Mouse (Mus musculus) CD4-positive, CD25-positive, alpha-beta regulatory T cell, adult 4 months (primary cell): ENCODE results near the gene Glipr2. TPM values are rescaled to one million over a fixed set of nuclear protein-coding genes. Genes with fewer than 3 reads are reported as not detected.

Experiments used
- ATAC-seq: one replicate; pipeline ENCODE4 v1.8.0; 2017
- polyA plus RNA-seq, 2 experiments: library from polyadenylated mRNA; unstranded; fragments of 100-300 nt; shearing (Covaris generic); gene quantifications; one replicate each; pipeline ENCODE4 v1.2.1; 2017

The Glipr2 gene
- polyA plus RNA-seq, 2 experiments from 2014 or later: 165 to 194 TPM

DNA sequence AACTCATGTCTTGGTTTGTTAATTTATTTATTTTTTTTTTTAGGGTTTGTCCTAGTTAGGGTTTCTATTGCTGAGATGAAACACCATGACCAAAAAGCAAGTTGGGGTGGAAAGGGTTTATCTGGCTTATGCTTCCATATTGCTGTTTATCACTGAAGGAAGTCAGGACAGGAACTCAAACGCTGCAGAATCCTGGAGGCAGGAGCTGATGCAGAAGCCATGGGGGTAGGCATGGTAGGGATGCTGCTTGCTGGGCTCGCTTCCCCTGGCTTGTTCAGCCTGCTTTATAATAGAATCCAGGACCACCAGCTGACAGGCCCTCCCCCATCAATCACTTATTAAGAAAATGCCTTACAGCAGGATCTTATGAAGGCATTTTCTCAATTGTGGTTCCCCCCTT lies 53.7 kb downstream of the Glipr2 start:
- no peak for ATAC-seq

DNA sequence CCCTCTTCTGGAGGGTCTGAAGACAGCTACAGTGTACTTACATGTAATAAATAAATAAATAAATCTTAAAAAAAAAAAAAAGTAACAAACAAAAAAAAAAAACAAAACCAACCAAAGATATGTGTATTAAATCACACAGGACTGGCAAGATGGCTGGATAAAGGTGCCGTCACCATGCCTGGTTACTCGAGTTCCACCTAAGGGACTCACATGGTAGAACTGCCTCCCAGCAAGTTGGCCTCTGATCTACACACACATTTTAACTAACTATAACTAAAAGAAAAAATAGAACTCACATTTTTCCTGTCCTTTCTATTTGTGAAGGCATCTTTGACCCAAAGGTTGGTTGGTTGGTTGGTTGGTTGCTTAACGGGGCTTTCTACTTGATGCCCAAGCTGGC lies 54.6 kb downstream of the Glipr2 start:
- ATAC-seq: no peak

DNA sequence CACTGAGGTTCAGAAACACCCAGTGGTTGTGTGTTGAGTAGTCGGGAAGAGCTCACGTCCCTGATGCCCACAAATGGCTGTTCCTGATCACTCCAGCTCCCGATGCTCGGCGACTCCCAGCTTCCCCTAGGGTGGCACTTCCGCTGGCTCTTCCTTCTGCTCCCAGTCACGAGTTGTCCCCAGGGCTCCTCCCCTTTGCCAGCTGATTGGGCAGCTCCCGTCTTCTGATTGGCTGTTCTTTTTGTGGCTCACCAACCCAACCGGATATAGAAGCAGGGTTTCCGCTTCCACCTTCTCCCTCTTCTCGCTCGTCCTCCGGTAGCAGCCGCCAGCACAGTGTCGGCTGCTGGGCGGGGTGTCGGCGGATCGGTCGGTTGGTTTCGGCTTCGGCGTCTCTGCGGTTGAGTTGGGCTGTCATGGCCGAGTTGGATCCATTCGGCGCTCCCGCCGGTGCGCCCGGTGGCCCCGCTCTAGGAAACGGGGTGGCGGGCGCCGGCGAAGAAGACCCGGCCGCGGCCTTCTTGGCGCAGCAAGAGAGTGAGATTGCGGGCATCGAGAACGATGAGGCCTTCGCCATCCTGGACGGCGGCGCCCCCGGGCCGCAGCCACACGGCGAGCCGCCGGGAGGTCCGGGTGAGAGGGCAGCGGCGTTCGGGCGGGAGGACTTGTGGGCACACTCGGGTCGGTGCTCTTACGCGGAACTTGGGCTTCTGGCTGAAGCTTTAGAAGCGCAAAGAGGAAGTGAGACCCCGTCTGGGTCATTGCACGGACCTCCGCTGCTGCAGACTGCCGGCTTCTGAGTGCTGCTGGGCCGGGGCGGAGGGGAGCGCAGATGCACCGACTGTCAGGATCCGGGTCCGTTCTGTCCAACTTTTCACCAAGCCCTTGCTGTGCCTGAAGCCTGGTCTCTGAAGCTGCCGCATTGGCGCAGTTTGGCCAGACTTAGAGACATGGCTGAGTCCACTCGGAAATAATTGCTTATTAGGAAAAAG lies 55.5 kb downstream of the Glipr2 start:
- ATAC-seq: peak; percentile 98

DNA sequence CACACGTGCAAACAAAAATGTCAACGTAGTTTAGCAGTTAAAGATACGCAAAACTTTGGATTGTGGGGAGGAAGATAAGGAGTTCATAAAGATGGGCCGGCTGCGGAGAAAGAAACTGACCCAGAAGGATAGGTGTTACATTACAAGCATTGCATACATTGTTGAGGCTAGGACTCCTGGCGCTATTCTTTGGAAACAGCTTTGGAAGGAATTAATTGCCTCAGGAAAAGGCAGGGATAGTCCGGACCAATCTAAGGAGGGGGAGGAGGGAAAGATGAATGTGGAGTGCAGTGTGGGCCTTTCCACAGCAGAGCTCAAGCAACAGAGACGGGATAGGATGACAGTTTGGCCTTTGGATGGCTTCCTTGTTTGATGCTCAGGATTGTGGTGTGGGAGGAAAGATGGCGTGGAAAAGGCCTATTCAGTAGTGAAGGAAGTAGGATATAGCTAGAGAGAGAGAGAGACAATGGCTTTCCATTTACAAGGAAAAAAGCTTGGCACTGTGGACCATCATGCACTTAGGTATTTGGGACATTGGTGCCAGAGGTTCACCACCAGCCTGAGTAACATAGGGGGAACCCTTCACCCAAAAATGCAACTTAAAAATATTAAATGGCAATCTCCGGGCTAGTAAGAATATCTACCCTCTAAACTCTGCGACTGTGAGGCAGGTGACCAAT lies 56.3 kb downstream of the Glipr2 start:
- no peak for ATAC-seq

DNA sequence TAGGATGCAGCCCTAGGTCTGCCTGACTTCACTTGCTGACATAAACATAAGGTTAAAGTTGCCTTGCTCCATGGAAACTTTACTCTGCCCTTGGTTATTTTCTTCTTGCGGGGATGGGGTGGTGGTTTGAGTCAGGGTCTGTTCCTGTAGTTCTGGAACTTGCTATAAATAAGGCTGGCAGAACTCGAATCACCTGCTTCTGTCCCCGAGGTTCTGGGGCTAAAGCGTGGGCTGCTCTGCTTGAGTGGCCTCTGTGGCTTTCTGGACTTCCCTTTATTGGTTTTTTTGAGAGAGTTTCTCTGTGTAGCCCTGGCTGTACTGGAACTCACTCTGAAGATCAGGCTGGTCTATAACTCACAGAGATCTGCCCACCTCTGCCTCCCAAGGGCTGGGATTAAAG lies 58.9 kb downstream of the Glipr2 start:
- ATAC-seq: no peak

DNA sequence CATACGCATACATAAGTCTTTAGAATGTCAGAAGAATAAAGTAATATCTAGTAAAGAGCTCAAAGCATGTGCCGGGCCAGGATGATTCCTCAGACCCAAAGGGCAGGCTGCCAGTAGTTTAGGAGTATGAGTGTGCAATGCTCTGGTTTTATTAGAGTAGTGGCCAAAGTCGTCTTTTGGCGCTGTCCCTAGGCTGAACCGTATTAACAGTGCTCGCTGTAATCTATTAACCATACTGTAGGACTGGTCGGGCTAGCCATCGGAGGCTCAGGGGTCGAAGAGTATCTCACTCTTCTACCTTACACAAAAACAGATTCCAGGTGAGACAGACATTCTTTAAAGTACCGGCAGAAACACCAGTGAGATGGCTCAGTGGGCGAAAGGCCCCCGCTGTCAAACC lies 59.6 kb downstream of the Glipr2 start:
- no peak for ATAC-seq

DNA sequence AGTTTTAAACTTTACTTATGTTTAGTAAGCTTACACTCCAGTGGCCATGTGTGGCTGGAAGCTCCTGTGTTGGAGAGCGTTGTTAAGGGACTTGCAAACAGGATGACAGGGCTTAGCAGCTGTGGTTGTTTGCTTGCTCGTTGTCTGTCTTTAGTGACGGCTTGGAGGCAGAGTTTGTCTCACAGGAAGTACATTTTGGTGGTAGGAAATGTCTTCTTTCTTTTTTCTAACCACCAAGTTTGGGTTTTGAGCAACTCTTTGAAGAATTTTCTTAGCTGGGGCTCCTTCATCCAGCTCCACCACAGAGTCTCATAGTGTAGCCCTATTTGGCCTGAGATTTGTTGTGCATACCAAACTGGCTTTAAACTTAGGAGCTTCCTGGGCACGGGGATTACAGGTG lies 65.1 kb downstream of the Glipr2 start:
- peak; percentile 94 for ATAC-seq

DNA sequence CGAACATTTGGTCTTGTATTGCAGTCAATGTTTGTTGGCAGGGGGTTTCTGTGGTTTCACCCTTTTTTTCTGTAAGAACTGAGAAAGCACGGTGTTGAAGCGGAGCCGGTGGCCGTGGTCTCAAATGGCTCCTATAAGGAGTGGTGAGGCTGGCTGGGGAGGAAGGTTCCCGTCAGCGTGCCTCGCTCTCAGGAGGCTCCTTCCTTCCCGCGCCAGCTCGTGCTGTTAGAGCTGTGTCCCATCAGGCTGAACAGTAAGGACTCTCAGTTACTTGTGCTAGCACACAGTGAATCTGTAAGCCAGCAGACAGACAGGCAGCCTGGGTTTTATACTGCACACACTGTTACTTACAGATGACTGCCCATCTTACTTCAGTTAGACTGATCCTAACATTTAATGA lies 65.6 kb downstream of the Glipr2 start:
- ATAC-seq: no peak

DNA sequence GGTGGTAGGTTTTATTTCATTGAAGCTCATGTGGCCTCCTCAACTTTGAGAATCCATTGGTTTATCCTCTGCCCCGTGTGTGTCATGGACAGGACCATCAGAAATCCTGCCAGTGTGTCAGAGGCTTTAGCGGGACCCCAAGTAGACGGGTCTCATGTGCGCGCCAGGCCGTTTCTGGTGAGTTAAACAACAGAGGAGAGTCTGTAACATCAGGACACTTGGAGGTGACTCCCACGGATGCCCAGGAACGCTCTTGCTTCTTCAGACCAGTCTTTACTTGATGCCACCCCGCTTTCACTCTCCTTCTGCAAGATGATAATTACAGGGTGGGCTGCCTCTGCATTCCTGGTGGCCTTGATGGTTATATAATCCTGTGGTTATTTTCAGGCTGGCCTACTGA lies 66.5 kb downstream of the Glipr2 start:
- no peak for ATAC-seq

DNA sequence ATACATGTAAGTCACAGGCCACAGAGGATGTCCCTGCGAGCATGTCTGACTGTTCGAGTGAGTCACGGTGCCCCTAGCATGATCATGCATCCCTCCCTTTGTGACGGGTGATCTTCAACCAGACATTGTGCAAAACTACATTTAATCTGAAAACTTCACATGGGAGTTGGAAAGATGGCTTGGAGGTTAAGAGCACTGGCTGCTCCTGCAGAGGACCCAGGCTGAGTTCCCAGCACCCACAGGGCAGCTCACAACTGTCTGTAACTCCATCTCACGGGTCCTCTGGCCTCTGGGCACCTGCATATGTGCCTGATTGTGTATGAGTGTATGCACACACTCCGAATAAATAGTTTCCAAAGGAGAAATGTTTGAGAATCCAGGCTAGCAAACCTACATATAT lies 67.0 kb downstream of the Glipr2 start:
- no peak for ATAC-seq

DNA sequence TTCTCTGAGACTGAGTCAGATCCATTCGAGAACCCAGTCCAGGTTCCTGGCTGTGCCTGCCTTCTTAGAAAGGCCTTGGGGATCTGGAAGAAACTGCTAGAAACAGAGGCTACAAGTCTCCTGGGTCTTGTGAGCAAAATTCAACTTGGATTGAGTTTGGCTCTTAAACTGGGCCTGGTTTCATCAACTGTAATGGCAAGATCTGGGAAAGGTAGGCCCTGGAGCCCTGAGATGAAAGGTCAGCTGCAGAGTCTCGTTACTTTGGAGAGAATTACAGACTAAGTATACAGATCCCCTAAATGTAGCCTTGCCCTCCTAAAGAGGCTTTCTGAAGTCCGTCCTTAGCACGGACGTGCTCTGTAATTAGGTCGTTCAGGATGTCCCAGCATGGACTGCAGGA lies 68.4 kb downstream of the Glipr2 start:
- no peak for ATAC-seq

Other genes with a start within 250 kb of the Glipr2 start
- gene Olfr71, start 247.1 kb upstream of the Glipr2 start, polyA plus RNA-seq: not detected
- gene Hrct1, start 230.2 kb upstream of the Glipr2 start, polyA plus RNA-seq: not detected
- not detected for gene Spaar, start 227.4 kb upstream of the Glipr2 start, polyA plus RNA-seq
- gene Olfr159, start 186.4 kb upstream of the Glipr2 start, polyA plus RNA-seq: not detected
- not detected for gene Olfr156, start 133.5 kb upstream of the Glipr2 start, polyA plus RNA-seq
- under 1 TPM in 1 of 2 experiments, not detected in 1; 0.09 TPM for gene Olfr157, start 117.2 kb upstream of the Glipr2 start, polyA plus RNA-seq
- gene Olfr155, start 105.8 kb upstream of the Glipr2 start, polyA plus RNA-seq: not detected
- gene Reck, start 81.9 kb upstream of the Glipr2 start, polyA plus RNA-seq: 1 to 10 TPM; 4.2 to 4.6 TPM
- gene Ccin, start 26.1 kb downstream of the Glipr2 start, polyA plus RNA-seq: not detected
- gene Clta, start 47.1 kb downstream of the Glipr2 start, polyA plus RNA-seq: 10 to 100 TPM; 66.1 to 83.6 TPM
- gene Gne, start 126.8 kb downstream of the Glipr2 start, polyA plus RNA-seq: 10 to 100 TPM; 20.5 to 20.9 TPM